Mouse (Mus musculus) myocyte (in vitro differentiated cells): Measurements from ENCODE around the gene Rab44.

Experiments
- CEBPB ChIP-seq: IDR thresholded peaks from 2 replicates; pipeline ENCODE4 v1.6.1; 2011; ENCODE audit warnings: mild to moderate bottlenecking, moderate library complexity; ENCODE audit not compliant: poor library complexity, insufficient read depth, severe bottlenecking
- MAX ChIP-seq: IDR thresholded peaks from one replicate; pipeline ENCODE4 v1.6.1; 2011; ENCODE audit warnings: low read depth, mild to moderate bottlenecking, control low read depth
- MYOD1 ChIP-seq, 3 experiments: IDR thresholded peaks; one replicate each; pipeline ENCODE4 v1.6.1; 2011; ENCODE audit warnings: control low read depth in 2 of 3, low read depth in 2 of 3, mild to moderate bottlenecking in 2 of 3, moderate library complexity in 1 of 3; ENCODE audit not compliant: insufficient read length in 2 of 3, control insufficient read depth in 1 of 3
- MYOG ChIP-seq, 3 experiments: IDR thresholded peaks; one replicate each; pipeline ENCODE4 v1.6.1; 2011; ENCODE audit warnings: control low read depth in 2 of 3, low read depth in 2 of 3, mild to moderate bottlenecking in 2 of 3; ENCODE audit not compliant: insufficient read length in 2 of 3, control insufficient read depth in 1 of 3, insufficient read depth in 1 of 3
- POLR2A ChIP-seq: IDR thresholded peaks from one replicate; pipeline ENCODE4 v1.6.1; 2011; ENCODE audit warnings: low read depth, mild to moderate bottlenecking, control low read depth, moderate library complexity; ENCODE audit not compliant: insufficient read length
- POLR2AphosphoS2 ChIP-seq: IDR thresholded peaks from one replicate; pipeline ENCODE4 v1.6.1; 2011; ENCODE audit warnings: low read depth, control low read depth; ENCODE audit not compliant: insufficient read length
- REST ChIP-seq: IDR thresholded peaks from one replicate; pipeline ENCODE4 v1.6.1; 2011; ENCODE audit warnings: mild to moderate bottlenecking, control low read depth, moderate library complexity; ENCODE audit not compliant: insufficient read depth, insufficient read length
- TCF3 ChIP-seq: IDR thresholded peaks from one replicate; pipeline ENCODE4 v1.6.1; 2011; ENCODE audit warnings: low read depth, control low read depth; ENCODE audit not compliant: insufficient read length
- USF1 ChIP-seq: IDR thresholded peaks from one replicate; pipeline ENCODE4 v1.6.1; 2011; ENCODE audit warnings: low read depth, mild to moderate bottlenecking, control low read depth, moderate library complexity

- TF ChIP-seq POLR2A (no peak), USF1 (no peak), TCF3 (no peak), MAX (no peak), REST (no peak), MYOD1 (IDR thresholded peaks at IDR 0.05; ENCODE audit: control insufficient read depth in 1 of 3, insufficient read length in 2 of 3, low read depth in 2 of 3) (no peak), POLR2AphosphoS2 (no peak), CEBPB (no peak), MYOG (IDR thresholded peaks at IDR 0.05; ENCODE audit: control insufficient read depth in 1 of 3, insufficient read depth in 1 of 3, insufficient read length in 2 of 3, low read depth in 2 of 3) (no peak)
Observed at GRCm38 (mm10) chr17:29080758-29081617, 33.0 kb upstream of the Rab44 start.
